Mouse (Mus musculus) bone marrow, adult 2 months (tissue): Measurements from ENCODE around the gene Phf14.
A peak's percentile ranks its signal among the peaks of the same experiment; 100 is the strongest.

ENCODE experiments used
- CTCF ChIP-seq: fragments of 200-500 bp; IDR thresholded peaks from 2 replicates; pipeline ENCODE4 v1.5.1; 2011; ENCODE audit warnings: low read length, control low read depth; ENCODE audit not compliant: control insufficient read depth, insufficient read depth
- POLR2A ChIP-seq: fragments of 200-500 bp; IDR thresholded peaks from 2 replicates; pipeline ENCODE4 v1.6.1; 2011; ENCODE audit warnings: low read depth, mild to moderate bottlenecking, control low read depth, low read length, borderline replicate concordance; ENCODE audit not compliant: control insufficient read depth

DNA sequence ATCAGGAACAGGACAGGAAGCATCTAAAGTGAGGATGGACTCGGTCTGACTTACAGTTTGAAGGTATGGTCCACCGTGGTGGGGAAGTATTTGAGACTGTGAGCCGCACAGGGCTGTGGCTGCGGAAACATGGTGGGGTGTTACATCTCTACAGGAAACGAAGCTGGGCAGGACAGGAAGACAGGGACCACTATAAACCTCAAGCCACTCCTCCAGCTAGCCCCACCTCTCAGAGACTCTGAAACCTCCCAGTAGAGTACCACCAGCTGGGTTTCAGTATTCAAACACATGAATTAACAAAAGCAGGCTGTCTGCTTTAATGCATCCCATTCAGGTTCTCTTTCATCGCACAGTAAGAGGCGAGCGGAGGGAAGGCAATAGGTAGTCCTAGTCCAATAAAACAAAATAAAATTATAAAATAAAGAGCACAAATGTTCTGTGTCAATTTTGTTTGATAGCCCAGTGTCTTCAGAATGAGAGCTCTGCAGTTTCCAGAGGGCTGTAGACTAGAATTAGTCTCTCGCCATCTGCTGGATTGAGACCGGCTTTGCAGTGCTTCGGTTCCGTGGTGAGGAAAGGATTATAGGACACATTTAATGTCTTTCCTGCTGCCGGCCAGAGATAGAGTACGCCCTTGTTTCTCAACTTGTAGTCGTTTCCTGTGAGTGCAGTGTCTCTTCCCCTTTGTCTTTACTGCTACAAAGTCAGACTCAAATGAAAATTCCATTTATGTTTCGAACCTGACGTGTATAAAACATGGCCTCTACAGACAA lies 217.6 kb downstream of the Phf14 start:
- TF ChIP-seq CTCF: peak; percentile 59
- TF ChIP-seq POLR2A: no peak
